Mouse (Mus musculus): ENCODE data around the gene Add1.

Add1 gene

DNA sequence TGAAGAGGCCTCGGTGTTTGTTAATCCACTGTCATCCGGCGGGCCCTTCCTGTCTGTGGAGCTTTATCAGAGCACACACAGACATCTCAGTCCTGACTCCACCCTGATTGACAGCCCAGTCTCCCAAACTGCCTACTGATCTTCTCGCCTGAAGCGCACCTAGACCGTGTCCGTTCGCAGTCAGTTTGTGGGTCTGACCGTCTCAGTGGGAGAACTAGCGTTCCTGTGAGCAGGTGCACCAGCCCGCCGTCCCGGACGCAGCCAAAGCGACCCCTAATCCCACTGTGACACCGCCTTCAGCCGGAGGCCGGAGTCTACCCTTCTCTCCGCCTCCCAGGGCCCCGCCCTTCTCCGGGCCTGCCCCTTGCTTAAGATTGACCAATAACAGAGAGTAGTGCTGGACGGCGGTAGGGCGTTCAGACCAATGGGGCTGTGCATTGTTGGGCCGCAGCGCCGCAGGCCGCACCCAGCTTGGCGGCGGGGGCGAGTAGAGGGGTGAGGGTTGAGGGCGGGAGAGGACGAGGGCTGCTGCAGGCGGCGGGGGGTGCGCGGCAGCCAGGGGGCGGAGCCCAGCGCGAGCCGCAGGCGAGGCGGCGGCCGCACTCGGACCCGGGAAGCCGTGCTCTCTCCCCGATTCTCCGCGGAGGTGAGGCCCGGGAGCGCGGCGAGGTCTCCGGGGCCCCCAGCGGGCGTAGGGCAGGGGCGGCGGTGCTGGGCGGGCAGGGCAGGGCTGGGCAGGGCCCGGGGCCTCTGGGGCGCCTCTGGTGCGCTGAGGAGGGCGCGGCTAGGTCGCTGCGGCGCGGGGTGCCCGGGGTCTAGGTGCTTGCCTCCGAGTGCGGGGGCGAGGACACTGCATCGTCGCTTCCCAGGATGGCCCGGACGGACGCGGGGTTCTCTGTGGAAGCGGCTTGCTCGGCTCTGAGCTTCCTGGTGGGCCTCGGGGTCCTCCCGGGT is at the start of gene Add1:
Gene Add1 (plus strand): TSS at position 397 of the 954 bp plus-strand sequence.
- peak; percentile 95 for DNase-seq (ENCODE audit: low read depth, low spot score)

DNA sequence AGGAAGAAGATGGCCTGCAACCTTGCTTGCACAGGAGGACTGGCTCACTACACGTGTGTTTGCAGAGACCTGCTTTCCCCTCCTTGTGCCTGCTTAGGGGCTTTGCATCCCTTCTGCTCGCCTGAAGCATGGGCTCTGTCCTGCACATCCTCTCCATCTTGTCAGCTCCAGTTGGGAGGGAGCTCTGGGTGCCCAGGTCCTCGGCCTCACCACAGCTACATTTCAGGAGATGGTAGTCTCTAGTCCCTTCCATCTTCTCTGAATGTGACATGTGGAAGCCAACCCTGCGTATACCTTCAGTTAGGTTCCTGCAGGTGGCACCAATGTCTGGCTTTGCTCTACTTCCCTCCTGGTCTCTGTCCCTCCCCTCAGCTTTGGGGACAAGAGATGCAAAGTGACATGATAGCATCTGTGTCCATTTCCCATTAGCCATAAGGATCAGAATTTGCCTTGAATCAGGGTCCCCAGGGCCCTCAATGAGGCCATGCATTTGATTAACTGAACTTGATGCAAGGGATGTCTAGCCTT is 49.4 kb upstream of the Add1 start:
- DNase-seq (ENCODE audit: low read depth, low spot score) = no peak

DNA sequence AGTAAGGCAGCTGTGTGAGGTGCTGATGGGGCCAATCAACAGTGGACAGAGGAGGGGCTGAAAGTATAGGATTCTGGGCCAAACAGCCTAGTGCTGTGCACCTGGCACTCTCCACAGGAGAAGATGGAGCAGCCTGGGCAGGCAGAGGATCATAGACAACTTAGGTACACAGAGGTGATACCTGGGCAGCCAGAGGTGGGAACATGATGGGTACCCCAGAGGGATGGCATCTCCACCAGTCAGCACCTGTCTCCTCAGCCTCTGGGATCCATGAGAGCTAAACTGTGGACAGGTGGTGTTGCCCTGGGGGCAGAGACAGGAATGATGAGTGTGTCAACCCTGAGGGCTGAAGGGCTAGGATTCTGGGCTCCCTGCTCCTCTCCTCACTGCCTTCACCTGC is 49.0 kb upstream of the Add1 start:
- no peak for DNase-seq (ENCODE audit: low read depth, low spot score)

DNA sequence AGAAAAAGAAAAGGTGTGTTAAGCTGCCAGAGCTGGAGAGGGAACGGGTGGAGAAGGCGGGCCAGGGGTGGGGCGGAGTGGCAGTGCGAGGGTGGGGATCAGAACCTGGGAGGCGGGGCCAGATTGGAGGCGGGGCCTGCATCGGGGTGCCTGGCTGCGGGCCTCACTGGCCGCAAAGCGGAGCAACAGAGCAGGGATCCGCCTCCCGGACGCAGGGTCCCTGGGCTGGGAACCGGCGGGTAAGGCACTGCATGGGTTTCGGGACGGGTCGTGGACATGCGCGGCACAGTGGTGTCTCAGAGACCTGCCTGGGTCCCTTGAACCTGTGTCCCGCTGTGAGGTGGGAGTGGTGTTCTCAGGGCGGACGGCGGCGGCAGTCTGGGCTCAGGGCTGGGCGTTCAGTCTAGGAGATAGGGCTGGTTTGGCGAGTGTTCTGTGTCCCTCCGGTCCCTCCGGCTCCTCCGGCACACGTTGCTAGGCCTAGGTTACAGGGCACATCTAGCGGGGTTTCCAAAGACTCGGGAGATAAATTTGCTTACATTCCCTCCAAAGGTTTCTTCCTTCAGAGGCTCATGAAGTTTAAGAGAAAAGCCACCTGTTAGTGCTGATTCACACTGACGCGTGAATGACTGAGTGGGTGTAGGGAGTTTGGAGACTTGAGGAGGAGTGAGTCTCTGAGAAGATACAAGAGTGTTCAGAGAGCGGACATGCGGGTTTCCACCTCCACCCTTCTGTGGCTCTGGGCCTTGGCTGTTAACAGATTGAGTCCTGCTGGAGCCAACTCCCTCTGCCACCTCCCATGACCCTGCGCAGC is 47.6 kb upstream of the Add1 start, which contains the start of gene Sh3bp2:
Gene Sh3bp2 (plus strand): TSS at position 176 of the 814 bp plus-strand sequence.
- DNase-seq (ENCODE audit: low read depth, low spot score) = peak; percentile 74

DNA sequence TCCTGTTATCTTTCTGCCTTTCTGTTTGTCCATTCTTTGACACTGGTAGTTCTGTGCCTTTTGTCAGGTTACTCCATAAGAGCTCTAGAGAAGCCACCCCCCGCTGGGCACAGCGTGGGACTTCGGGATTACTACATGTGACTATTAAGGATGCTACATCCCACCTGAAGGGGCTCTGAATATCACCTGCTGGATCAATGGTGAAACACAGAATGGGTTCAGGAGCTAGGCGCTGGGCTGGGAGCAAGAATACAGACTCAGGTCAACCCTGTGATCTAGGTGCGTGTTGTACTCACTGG is 47.0 kb upstream of the Add1 start:
- DNase-seq (ENCODE audit: low read depth, low spot score) = no peak

DNA sequence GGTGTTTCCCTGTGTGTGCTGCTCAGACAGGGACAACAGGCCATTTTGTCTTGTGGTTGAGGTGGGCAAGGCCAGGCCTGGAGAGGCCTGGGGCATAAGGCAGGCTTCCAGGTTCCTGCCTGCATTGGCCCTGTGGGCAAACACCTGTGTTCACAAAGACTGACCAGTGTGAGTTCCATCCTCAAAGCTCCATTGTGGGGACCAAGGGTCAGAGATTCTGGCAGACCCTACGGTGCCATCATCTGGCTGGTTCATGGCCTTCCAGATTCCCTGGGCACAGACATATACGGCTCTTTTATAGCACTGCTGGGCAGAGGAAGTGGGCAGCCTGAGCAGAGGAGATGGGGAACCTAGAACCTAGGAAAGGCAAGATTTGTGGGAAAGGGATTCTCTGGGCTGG is 46.1 kb upstream of the Add1 start:
- no peak for DNase-seq (ENCODE audit: low read depth, low spot score)

DNA sequence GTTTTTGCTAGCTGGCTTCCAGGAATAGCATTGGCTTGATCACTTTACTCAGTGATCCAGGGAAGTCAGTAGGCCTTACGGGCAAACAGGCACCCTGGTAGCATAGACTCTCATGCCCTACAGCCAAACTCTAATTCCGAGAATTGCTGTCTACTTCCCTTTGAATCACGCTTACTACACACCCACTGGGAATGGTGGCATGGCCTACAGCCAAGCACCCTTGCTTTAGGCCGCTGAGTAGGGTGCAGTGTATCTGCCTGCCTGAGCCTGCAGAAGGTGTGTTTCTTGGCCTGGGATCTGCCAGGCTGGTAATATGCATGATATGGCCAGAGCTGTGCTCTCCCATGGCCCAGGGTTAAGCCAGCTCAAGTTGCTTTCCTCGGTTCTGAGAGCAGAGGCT is 44.7 kb upstream of the Add1 start:
- DNase-seq (ENCODE audit: low read depth, low spot score) = no peak

DNA sequence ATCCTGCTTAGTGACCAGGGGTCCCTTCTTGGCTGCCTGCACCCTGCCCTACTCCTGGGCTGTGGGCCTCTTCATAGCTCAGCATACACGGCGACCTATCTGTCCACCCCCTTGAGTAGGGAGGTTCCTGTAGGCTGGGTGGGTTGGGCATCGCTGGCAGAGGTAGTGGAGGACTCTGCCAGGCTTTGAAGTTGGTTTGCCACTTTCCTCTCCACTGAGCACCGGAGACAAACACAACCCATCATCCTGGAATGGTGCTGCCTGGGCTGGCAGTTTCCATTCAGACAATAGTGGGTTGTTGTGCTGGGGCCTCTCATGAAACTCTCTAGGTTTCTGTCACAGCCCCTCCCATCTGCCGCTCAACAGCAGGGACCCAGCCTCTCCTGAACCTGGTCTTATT is 43.3 kb upstream of the Add1 start:
- no peak for DNase-seq (ENCODE audit: low read depth, low spot score)

DNA sequence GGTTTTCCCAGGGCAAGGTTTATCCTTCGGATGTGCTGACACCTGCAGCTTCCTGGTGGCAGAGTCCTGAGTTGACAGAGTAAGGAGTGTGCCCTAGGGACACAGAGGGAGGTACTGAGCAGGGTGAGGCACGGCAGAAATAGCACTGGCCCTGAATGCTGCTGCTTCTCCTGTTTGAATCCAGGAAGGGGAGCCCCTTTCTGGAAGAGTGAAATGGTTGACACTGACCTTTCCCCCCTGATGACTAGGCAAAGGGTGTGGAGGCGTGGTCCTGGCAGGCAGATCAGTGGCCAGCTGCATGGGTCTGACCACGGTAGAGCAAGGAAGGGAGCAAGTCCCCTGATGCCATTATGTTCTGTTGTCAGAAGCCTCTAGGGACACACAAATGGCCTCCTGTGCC is 42.8 kb upstream of the Add1 start:
- no peak for DNase-seq (ENCODE audit: low read depth, low spot score)

DNA sequence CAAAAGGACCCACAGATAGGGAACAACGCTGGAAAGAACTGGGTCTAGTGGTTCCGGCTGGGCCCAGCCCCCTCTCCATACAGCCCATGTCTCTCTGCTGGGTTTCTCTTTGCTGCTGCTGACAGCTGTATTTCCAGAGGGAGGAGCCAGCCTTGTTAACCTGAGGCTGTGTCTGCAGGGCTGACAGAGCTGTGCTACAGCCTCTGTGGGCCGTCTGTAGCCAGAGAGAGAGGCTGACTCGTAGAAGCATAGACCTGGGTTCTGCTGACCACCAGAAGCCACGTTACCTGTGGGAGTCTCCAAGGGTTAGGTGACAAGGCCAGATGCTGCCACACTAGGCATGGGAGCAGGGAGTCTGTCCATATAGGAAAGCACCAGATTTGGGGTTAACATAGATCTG is 40.4 kb upstream of the Add1 start:
- DNase-seq (ENCODE audit: low read depth, low spot score) = no peak

DNA sequence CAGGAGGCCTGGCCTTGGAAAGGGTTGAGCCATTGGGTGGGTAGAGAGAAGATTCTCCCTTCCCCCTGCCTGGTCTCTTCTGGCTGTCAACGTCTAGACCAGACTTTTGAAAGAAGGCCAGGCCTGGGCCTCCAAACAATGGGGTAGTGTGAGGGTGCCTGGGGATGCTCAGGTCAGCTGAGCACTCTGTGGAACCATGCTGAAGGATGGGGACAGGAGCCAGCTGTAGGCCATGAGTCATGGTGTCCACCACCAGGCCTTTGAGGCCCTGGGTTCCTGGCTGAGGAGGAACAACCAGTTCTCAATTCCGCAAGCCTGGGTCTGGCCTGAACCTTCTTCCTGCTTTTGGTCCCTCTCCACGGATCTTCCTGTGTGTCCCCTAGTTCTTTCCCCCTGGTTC is 39.6 kb upstream of the Add1 start:
- no peak for DNase-seq (ENCODE audit: low read depth, low spot score)

DNA sequence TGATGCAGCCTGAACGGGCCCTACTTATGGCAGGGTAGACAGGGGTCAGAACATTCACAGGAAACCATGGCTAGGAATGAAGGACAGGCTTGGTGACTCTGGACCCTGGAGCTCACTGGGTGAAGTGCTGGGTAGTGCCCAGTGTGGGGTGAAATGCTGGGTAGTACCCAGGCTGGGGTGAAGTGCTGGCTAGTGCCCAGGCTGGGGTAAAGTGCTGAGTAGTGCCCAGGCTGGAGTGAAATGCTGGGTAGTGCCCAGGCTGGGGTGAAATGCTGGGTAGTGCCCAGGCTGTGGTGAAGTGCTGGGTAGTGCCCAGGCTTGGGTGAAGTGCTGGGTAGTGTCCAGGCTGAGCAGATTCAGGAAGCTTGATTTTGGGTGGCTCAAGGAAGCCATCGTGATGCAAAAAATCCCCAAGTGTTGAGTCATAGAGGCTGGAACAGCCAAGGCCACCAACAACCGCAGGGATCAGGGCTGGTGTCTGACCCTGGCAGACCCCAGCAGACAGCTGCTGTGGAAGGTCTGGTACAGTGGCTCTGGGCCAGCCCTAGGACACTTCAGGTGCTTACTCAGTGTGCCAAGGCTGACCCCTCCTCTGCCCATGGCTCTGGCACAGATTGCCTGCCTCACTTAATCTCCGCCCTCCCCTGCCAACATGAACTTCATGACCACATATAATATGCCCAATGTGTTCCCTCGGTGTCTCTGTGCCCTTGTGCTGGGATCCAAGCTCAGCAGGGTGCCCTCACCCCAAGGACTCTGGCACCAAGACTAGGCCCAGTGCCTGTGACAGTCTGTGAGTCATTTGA is 38.5 kb upstream of the Add1 start:
- no peak for DNase-seq (ENCODE audit: low read depth, low spot score)

DNA sequence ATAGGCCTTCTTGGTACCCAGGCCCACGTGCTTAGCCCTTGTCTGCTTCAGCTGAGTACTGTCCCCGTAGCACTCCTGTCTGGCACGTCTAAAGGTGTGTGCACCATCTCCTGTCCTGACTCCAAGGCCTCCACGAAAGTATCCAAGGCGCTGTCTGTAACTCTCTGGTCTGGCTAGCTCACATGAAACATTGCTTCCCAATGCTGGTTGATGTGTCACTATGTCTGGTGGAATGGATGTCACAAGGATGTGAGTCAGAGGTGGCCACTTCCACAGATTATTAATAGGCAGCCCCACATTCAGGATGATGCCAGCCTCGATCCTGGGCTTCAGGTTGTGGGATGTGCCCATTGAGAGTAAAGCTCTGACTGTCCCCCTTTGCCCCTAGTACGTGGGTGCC is 37.6 kb upstream of the Add1 start:
- DNase-seq (ENCODE audit: low read depth, low spot score) = no peak

DNA sequence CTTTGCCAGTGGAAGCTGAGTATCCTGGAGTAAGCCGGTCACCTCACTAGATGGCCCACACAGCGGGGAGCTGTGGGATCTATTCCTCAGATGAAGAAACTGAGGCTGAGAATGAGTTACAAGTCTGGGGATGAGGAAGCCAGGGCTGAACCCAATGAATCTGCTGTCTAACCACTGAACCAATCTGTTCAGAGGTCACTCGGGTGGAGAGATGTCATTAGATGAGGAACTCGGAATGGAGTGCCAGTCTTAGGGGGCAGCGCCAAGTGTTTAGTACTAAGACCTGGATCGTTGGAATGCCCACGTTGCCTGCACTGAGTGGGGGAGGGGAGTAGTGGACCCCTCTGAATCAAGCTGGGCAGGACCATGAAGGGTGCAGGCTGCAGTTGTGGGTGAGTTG is 35.4 kb upstream of the Add1 start:
- no peak for DNase-seq (ENCODE audit: low read depth, low spot score)

DNA sequence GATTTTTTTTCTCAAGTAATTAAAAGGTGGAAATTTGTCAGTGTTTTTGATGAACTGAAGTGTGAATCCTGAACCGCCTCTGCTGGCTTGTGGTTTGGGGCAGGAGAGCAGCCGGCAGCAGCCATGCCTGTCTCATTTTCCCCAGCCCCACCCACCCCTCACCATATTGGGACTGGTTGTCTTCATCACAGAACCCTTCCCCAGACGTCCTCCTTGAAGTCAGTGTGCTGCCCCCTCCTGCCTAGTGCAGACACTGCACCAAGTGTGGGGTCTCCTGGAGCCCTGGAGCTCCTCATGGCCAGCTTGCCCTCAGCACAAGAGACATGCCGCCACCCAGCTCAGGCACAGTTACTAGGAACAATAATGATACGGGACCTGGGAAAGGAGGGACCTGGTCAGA is 34.9 kb upstream of the Add1 start:
- no peak for DNase-seq (ENCODE audit: low read depth, low spot score)

DNA sequence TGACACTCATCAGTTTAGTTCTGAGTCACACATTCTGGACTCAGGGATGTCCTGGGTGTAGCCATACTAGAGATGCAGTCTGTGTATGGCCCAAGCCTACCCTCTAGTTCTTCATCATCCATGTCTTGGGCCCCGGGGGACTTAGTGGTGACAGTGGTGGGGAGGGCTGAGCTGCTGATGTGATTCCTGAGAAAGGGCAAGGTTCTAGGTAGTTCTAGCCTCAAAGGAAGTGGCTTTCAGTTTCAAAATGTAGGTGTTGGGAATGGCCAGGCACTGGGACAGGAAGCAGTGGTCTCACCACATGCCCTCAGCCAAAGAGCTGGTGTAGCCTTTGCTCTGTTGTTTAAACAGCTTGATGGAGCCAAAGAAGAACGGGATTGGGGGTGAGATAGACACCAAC is 34.3 kb upstream of the Add1 start:
- no peak for DNase-seq (ENCODE audit: low read depth, low spot score)

DNA sequence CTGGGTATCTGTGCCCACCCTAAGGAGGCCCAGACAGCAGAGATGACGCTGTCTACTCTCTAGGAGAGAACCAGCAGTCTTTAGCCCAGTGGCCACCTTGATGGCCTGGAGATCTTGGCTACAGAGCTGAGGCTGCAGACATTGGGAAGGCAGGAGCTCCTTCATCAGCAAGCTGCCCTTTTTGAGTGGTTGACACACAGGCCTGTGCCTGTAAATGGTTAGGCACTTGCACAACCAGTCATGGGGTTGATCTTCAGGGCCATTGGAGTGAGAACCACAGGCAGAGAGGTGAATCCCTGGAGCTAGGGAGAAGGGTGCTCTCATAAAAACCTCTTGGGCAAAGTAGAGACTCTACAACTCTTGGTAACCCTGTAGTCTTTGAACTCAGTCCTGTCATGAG is 31.3 kb upstream of the Add1 start:
- no peak for DNase-seq (ENCODE audit: low read depth, low spot score)

DNA sequence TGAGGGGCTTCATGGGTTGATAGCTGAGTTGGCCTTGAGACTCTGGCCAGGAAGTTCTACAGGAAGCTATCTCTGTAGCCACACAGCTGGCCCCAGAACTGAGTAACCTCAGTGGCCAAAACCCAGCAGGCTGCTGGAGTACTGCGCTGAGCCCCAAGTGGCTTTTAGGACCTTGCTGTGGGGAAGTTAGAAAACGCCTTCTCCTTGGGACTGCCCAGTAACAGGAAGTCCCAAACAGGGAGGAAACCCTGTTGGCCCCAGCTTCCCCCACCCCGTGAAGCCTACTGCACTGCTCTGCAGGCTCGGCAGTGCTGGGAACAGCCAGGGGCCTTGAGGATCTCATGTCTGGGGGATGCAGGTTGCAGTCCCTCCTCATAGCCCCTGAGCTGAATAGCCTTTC is 30.4 kb upstream of the Add1 start:
- no peak for DNase-seq (ENCODE audit: low read depth, low spot score)

DNA sequence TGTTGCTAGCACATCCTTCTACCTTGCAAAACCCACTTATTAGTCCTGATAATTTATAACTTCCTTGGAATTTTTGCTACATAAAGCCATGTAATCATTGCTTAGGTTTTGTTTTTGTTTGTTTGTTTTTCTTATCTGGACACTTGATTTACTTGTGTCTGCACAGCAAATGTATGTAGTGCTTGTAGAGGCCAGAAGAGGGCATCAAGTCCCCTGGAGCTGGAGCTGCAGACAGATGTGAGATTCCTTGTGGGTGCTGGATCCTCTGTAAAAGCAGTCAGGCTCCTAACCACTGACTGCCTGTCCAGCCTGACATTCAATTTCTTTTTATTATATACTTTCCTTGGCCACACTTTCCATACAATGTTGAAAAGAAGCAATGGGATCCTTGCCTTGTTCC is 26.1 kb upstream of the Add1 start:
- peak; percentile 9 for DNase-seq (ENCODE audit: low read depth, low spot score)

DNA sequence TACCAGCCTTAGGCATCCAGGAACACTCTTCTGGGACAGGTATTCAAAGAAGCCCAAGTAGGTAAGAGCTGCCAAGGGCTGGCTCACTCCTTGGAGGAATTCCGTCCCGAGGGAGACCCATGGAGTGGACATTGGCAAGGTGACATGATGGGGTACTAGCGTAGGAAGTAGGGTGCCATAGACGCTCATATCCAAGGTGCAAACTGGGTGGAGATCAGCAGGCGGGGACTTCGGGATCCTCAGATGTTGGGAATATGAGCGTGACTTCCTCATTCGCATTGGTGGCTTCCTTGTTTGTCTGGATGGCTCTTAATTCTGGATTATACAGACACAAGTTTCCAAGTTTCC is 24.4 kb upstream of the Add1 start:
- DNase-seq (ENCODE audit: low read depth, low spot score) = no peak

DNA sequence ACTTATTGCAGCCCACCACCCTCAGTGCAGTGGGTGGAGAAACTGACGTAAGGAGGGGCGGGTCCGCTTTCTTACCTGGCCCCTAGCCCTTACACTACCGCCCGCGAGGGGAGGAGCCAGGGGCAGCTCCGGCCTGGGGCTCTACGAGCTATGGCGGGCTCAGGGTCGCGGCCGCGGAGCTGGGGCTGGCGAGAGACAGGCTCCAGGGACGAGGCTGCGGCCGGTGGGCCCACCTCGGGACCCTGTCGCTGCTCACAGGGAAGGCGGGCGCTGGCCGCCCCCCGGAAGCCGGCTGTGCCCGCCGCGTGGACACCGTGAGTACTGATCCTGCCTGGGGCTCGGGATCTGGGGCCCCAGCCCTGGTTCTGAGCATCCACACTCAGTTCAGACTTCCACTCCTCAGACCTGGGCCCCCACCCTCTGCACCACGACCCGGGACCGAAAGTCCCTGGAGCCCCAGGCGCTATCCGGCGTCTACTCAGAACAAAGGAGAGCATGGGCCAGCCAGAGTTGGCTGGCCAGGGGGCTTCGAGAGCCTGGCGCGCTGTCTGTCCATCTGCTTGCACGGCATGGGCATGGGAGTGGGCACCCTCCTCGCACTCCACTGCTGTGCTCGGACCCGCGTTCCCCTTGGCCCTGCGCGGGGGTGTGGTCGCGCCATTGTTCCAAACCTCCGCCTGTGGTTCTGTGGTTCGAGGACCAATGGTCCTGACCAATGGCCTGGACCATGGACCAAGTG is 23.8 kb upstream of the Add1 start:
- peak; percentile 48 for DNase-seq (ENCODE audit: low read depth, low spot score)

Data from embryo, embryonic 11.5 days (tissue).